Mouse (Mus musculus) CH12F3 (cell line): Measurements from ENCODE around the gene Arsb.

Experiments used
- in situ Hi-C: fragments of 300-500 bp; cut with MboI; formaldehyde crosslinking; loops from 2 replicates; pipeline ENCODE4 v1.14.3; 2020; ENCODE audit warnings: low sequenced_read_pairs

The Arsb gene

DNA sequence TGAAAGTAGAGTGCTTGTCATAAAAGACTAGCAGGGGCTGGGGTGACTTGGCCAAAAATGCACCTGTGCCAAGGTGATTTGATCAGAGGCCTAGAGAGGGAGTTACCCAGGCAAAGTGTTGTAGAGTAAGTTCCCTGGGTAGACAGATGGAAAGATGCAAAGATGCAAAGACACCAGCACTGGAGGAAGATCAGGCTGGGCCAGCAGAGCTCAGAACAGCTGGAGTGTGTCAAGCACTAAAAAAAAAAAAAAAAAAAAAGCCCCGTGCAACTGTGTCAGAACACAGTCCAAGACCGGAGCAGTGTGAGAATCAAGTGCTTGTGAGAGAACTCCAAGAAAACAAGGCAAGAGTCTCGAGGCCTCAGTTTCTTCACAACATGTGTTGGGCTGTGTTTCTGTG, 148.1 kb downstream of the Arsb start:
- in situ Hi-C loops: no loop called here

DNA sequence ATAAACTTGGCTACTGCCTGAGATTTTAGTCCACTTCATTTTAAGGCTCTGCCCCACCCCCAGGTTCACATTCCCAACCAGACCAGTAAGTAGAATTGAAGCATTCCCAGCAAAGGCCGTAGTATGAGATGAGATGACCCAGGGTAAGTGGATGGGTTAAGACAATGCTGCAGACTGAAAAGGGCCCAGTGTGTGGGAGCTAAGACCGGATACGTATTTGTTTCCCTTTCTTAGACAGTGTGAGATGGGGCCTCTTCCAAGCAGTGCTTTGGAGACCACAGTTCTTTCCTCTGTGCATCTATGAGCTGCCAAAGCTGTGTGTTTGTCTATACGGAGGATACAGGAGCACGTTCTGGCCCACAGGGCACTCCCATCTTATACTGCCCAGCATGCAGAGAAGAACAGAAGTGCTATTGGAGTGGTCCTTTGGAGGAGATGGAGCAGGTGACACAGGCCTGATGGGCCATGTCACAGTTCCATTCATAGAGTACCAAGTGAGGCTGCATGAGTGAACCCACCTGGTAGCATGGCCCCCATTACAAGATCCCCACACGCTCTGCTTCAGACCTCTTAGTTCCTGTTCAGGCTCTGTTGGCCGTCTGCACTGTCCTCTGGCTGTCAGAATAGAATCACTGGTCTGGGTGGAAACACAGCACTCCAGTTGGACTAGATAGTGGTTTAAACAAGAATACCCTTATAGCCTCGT, 148.8 kb downstream of the Arsb start:
- in situ Hi-C loops: no loop called here

DNA sequence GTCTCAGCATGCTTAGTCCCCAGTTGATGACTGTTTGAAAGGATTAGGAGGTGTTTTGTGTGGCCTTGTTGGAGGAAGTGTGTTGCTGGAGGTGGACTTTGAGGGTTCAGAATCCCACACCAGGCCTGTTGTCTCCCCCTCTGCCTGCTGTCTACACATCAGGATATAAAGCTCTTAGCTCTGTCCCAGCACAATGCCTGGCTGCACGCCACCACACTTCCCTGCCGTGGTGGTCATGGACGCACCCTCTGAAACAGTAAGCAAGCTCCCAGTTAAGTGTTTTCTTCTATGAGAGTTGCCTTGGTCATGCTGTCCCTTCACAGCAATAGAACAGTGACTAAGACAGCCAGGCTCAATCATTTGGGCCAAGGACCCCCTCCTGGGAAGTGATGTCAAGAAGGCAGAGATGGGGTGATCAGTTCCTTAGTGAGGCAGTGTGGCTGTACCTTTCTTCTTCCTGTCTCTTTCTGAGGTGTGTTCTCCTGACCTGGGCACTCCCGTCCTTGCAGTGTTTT, 149.4 kb downstream of the Arsb start:
- in situ Hi-C loops: no loop called here

DNA sequence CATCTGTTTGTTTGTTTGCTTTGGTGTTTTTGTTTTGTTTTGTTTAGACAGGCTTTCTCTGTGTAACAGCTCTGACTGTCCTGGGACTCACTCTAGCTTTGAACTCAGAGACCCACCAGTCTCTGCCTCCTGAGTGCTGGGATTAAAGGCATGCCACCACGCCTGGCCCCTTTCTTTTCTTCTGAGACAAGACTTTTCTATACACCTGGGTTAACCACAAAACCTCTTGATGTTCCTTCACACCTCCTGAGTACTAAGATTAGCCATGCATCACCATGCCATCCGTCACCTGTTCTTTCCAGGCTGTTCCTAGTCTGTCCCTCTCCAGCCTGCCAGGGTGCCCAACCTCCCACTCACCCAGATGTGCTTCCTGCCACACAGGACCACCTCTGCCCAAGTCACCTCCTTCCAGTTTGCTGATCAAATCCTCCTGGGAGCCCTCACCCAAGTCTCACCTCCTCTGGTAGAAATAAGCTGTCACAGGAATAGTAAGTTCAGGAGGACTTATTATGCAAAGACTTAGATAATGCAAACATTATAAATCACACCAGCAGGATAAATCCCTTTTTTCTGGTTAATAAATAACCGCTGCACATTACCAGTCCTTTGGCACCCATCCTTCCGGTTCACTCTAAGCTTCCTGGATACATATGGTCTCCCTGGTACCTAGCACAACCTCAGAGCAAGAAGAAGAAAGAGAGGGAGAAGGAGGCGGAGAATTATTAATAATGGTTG, 150.6 kb downstream of the Arsb start:
- in situ Hi-C loops: no loop called here

DNA sequence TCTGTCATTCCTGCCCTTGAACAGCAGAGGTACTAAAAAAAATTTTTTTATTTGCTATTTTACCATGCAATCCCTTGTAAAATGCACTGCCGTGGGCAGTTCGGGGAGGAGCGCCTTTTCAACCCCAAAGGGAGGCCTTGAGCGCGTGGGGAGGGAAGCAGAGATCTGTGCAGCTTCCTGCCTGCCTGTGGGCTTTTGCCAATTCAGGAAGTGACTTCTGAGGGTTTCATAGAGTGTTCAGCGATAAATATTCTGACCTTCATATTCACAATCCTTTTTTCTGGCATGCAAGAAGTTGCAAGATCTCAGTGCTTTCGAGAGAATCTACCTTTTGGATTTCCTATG, 151.1 kb downstream of the Arsb start:
- in situ Hi-C loops: no loop called here

DNA sequence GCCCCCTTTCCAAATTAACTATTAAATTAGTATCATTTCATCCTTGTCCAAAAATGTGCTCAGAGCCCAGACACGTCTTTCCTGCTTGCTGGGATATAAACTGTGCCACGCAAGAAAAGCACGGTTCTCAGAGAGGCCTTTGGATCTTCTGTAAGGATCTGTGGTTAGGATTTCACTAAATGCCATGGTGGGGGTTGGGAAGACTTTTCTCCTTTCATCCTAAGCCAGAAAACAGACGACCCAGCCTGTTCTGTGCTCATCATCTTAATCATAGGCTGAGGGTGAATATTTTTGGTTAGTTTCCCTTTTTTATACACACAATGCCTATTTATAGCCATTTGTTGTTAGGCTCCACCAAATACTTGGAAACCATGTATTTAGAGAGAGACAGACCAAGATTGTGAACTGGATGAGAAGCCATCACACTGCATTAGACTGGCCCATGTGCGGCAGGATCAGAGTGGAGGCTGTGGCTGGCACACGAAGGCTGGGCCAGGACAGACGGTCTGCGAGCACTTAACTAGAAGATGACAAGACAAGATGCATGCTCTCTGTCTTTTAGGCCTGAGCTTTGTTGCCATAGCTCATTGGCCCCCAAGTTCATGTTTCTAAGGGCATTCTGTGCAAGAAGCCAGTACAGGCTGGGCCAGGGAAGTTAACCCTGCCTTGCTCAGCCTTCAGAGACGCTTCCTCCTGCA, 153.5 kb downstream of the Arsb start:
- in situ Hi-C loops: no loop called here

DNA sequence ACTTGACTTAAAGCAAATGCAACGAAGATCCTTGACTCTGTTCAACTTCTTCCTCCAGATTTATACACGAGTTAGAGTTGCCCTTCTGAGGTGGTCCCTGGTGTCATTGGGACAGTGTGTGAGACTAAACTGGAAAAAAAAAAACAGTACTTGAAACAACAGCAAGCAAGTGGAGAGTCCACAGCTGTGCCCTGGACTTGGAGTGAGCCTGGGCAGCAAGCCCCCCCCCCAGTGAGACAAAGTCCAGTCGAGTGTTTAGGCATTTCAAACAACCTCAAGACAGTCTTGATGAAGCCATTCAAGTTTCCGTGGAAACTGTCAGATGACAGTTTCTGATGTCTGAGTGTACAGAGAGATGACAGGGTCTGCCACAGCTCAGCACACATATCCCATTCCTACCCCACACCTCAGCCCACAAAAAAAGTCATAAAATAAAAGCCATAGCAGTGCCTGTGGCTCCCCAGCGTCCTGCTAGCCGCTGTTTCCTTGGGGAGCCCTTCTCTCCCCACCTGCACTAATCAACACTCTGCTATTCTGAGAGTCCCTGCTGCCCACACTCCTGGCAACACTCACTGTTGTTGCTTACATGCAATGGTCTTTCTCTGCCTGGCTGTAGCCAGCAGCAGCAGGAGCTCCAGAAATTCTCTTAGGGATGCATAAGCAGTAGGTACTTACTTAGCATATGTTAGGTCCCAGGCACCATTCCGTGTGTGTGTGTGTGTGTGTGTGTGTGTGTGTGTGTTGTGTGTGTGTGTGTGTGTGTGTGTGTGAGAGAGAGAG, 159.3 kb downstream of the Arsb start:
- in situ Hi-C loops: no loop called here

DNA sequence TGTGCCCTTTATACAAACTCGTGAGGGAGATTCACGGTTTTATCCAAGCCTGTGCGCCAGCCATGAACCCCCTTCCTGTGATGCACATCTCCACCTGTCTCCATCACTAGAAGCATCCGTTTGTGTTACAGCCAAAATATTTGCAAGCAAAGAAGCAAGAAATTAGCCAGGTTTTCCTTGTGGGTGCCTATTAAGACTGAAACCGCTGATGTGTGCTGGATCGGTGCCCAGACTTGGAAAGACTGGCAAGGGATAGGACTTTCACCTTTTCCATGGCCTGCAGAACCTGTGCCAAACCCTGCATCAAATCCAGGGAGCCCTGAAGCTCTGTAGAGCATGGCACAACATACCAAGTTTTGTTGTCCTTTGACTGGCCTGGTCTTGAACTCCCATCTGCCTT, 165.0 kb downstream of the Arsb start:
- in situ Hi-C loops: no loop called here

DNA sequence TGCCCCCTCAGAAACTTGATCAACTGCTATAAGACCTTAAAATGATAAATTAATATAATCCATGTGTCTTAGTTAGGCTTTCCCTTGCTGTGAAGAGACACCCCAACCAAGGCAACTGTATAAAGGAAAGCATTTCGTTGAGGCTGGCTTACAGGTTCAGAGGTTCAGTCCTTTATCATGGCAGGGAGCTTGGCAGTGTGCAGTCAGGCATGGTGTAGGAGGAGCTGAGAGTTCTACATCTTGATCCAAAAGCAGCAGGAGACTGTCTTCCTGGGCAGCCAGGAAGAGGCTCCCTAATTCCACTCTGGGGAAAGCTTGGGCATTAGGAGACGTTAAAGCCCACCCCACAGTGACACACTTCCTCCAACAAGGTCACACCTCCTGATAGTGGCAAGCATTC, 166.7 kb downstream of the Arsb start:
- in situ Hi-C loops: no loop called here

DNA sequence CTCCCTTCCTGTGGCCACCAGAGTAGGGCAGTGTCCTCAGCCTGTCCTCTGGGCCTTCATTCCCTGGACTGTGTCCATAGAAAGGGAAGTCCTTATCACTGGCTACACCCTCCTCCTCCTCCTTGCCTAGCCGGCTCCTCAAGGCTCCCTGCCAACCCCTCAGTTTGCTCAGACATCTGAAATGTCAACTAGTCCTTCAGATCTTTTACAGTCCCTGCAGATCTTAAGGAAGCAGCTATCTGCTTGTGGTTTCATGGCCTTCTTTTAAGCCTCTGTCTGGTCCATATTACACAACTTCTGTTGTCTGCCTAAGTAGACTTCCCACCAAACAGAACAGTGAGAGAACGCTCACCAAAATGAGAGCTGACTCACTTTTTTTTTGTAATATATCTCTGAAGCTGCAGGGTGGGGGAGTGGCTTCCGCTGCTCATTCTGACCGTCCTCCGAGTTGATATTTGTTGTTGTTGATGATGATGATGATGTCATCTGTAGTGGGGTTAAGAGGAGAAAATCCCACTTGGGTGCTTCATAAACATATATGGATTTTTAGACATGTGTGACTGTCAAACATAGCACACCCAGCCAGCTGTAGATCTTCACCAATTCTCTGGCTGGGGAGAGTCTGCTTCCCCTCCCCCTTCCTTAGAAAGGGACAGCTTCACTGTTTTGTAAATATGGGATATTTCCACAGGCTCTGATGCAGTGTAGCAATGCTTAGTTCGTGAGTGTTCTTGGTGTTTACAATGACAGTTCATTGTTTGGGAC, 168.1 kb downstream of the Arsb start:
- in situ Hi-C loops: no loop called here

DNA sequence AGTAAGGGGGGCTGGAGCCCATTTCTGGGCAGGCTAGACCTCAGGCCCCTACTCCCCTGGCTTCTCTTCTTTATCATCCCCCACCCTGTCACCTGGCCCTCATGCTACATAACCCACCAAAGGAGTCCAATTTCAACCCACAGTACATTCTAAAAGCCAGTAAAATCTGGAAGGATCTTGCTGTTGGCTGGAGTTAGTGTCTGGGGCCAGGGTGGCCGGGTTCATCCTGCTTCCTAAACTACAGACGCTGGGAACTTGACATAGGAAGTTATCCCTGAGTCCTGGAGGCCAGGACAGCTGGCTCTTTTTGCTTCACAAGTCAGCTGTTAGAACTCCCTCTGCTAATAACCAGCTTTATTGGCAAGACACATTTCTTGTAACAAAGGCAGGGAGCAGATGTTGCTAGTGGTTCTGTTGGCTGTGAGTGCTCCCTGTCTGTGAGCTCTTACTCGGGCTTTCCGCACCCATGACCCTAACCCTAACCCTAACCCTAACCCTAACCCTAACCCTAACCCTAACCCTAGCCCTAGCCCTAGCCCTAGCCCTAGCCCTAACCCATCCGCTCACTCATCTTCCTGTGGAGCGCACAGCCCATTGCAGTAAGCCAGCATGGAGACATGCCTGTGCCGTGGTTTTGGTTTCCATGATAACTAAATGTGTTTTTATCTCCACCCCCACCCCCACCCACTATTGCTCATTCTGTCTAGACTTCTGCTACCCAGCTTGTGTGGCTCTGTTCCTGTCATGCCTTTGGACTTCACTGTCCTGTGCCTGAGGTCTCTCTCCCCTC, 169.5 kb downstream of the Arsb start:
- in situ Hi-C loops: no loop called here

DNA sequence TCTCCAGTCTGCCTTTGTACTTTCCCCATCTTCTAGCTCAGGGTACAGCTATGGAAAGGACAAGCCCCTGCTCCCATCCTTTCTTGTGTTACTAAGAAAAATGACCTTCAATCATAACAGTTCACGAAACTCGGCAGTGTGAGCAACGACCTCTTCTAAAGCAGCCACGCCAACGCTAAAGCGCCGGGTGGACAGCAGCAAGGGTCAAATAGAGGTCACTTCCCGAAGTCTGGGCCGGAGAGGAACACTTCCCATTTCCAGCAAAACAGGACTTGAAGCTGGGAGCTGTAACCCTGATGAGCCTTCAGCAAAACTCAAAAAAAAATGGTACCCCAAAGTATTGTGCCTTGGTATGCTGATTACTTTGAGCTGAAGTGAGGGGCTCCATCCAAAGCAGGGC, 179.6 kb downstream of the Arsb start:
- in situ Hi-C loops: no loop called here

DNA sequence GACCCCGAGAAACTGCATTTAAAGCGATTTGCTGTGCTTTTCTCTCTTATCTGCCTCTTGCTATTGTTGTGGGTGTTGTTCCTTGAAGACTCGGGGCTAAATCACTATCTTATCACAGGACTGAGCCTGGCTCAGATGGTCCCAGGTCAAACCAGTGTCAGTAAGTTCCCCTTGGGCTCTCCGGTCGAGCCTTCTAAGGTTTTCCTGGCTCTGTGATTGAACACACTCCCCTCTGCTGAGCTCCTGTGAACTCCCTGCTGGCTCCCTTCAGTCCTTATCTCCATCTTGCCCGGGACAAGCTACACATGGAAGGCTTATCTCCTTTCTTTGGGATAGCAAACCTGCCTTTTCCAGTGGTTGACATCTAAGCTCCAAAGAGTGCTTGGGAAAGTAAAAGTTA, 180.1 kb downstream of the Arsb start:
- in situ Hi-C loops: no loop called here

DNA sequence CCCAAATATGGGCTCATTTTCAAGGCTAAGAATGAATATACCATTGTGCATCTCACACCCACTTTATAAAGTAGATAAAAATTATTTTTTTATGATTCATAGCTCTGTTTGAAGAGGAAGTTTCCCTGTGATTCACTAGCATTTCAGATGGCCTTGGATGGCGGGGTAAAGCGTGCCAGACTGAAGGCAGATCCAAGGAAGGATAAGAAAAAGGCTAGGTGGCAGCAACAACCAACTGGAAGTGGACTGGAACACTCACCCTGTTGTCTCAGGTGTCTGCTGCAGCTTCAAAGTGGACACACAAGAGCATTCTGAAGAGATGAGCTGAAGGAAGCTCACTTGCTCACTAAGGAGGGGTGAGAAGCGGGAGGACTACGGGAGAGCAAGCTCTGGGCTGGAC, 181.0 kb downstream of the Arsb start:
- in situ Hi-C loops: no loop called here

DNA sequence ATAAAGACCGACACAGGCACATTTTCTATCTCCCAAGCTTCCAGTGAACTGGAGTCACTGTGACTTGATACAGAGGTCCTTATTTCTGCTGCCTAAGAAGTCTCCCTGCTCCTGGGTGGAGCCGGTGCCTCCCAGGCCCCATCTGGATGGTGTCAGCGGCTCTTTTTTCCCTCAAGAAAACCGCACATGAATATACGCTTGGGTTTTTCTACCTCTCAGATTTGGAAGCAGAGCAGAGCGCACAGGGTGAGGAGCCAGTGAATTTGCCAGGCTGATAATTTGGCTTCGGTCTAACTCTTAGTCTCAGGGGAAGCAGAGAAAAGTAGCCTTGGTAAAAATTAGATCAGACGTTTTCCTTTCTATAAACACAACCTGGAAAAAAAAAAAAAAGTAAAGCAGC, 186.5 kb downstream of the Arsb start:
- in situ Hi-C loops: no loop called here

DNA sequence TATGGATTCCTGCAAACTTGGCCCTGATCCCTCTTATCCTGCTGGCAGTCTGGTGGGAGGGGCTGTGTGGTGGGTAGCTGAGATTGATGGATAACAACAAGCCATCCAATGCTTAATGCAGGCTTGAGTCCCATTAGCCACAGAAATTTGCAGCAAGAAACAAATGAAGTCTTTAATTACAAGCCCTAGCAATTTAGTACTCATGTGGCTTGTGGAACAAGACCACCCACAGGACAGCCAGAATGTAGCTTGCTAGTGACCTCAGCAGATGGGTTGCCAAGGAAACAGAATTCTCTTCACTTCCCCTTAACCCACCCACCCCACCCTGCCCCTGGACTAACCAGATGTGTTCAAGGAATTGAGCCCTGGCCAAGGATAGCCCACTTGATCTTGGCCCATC, 194.8 kb downstream of the Arsb start:
- in situ Hi-C loops: no loop called here

DNA sequence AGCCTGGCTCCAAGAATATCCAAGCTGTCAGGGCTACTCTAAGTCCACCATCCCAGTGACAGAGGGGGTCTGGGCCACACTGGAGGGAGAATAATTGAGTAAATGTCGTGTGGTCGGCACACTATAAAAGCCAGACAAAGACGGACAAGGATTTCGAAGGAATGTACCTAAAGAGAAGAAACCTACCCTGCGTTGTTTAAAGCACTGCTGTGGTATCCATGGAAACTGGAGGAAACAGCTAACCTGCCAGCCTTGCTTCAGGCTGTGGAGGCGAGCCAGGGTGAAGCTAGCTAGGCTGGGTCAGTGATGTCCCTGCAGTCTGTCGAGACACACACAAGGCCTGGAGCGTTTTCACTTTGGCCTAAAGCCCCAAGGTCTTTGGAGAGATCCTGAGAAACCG, 195.7 kb downstream of the Arsb start:
- in situ Hi-C loops: no loop called here

DNA sequence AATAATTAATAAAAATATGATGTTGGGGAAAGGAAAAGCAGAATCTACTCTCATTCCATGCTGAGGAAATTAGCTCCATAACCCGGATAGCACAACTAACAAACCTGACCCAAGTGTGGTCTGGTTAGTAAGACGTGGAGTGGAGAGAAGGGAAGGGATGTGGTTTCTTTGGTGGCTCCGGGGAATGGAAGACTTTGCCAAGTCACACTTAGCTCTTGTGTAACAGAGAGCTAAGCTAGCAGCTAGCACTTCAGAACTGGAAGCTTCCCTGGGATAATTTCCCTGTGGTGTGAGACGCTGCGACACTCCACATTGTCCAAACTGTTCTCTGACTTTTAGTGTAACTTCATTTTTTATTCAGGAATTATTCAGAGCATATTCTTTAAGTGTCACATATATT, 198.7 kb downstream of the Arsb start:
- in situ Hi-C loops: no loop called here

DNA sequence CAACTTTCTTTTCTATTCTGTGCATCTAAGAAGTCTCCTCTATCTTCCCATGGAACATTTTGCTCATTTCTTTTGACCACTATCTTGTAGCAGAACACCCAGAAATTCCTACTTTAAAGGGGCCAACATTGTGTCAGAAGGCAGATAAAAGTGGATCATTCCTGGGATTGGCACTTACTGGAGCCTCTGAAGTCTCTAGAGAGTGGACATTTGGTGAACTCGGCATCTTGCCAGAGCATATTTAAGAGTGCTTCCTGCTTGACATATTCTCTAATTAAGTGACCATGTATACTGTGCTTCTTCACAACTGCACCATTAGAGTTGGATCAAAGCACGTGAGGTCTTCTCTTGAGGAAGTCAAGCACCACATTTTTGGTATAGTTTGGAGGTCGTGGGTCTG, 201.0 kb downstream of the Arsb start:
- in situ Hi-C loops: no loop called here

DNA sequence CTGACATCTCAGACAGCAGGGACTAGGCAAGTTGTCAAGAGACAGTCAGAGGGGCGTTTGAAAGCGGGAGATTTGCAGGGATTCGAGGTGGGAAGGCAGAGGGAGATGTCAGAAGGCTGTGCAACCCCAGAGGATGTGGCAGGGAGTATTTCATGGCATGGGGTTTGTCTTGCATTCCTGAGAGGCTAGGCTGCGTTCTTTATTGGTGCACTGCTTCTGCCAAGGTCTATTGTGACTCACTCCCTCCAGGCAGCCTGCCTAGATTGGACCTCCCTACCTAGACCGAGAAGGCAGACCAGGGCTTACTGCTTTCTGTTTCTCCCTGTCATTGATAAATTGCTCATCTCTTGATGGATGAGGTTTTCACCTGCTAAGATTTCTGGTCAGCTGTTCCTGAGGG, 204.2 kb downstream of the Arsb start:
- in situ Hi-C loops: no loop called here
